Mouse (Mus musculus): ENCODE measurements at regions not wholly inside any gene's neighbourhood (a gene's known extent, or its start where the extent isn't known, plus 50 kb on each side); places are given as distances from the start of the nearest gene placed in this dataset.

DNA sequence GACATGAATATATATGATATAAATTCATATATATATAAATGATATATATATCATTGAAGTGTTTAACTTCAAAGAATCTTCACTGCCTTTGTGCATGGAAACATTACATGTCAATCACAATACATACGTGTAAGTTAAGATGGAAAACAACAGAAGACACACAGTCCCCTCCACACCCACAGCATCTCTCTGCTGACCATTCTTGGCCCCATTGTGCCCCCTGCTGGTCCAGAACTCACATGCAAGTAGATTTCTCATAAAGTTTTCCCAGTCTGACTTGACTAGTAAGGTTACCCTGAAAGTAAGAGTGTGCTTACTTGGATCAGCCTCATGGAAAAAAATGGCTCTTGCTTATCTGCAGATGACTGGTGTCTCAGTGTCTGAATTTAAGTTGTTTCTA, 926.3 kb upstream of the Zfp386 start:
- TF ChIP-seq GATA1 (IDR thresholded peaks at IDR 0.05; ENCODE audit: borderline replicate concordance, low read length) (no peak), FLI1 (IDR thresholded peaks at IDR 0.05; ENCODE audit: low read length) (no peak)
